Mouse (Mus musculus) cerebellum, adult 9-11 months (tissue): Measurements from ENCODE around the gene Ascc3.
A peak's percentile ranks its signal among the peaks of the same experiment; 100 is the strongest.

Experiments
- DNase-seq: peaks from one replicate; pipeline ENCODE4 v3.0.0; 2022

Ascc3 gene

DNA sequence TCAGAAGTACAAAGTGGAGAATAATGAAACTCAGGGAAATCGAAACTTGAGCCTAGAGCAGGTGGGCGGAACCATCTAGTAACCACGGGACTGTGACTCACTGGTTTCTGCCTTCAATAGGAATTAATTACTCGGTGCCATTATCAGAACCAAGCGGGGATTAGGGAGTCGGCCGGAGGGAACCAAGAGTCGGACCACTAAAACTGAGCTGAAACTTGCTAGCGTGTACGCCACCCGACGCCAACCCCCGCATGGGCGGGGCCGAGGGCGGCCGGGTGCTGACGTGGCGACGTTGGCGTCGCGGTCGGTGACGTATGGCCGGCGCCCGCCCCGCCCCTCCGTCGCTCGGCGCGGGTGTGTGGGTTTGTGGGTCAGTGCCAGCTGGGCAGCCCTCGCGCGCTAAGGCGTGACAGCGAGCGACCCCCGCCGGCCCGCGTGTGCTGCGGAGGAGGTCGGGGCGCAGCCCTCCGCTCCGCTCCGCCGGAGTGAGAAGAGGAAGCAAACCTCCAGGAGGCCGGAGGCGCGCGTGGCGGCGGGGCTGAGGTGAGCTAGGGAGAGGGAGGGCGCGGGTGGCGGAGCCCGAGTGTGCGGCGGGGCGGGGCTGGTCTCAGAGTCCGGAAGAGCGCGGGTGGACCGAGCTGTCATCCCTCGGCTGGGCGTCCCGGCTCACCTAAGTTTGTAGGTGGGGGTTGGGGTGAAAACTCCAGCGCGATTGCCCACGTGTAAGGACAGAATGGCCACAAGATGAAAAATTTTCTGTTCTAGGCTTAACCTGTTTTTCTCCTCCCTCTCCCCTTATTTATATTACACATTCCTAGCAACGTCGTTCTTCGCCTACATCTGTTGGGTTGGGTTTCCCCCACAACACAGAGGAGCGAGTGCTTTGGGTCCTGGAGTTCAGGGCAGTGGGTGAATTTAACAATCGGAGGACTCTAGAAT lies at the start of gene Ascc3:
Gene Ascc3, plus strand, starts transcription at position 315 of the 939 bp plus-strand sequence.
- peak; percentile 91 for DNase-seq

GRCm38 (mm10) chr10:50584721-50585120 lies 7.7 kb upstream of the Ascc3 start:
- no peak for DNase-seq

- DNase-seq, result no peak
These were observed 5.9 kb upstream of the Ascc3 start for GRCm38 (mm10) chr10:50586556-50586955.

DNA sequence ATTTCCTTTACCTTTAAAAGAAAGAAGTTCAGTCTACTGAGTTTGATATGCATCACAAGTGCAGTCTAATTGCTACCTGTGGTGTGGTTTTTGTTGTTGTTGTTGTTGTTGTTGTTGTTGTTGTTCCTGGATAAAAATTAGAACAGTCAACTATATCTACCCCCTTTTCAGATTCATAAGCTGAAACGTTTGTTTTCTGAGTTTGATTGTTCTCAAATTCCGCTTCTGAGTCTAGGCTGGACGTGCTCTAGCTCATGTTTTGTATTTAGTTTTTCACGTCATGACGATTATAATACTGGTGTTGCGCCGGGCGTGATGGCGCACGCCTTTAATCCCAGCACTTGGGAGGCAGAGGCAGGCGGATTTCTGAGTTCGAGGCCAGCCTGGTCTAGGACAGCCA lies 902 bp downstream of the Ascc3 start:
- DNase-seq, result no peak

DNA sequence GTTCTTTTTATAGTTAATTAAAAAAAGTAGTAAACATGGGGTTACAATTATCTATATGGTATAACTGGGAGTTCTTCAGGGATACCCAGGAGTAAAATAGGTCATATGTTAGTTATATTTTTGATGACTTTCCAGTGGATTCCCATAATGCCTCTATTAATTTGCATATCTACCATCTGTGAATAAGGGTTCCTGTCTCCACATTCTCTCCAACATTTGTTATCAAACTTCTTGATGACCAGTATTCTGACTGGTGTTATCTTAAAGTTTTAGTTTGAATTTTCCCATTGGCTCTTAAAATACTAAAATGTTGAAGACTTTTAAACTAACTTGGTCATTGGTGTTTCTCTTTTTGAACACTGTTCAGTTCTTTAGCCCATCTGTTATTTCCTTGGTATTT lies 2.9 kb downstream of the Ascc3 start:
- no peak for DNase-seq

DNA sequence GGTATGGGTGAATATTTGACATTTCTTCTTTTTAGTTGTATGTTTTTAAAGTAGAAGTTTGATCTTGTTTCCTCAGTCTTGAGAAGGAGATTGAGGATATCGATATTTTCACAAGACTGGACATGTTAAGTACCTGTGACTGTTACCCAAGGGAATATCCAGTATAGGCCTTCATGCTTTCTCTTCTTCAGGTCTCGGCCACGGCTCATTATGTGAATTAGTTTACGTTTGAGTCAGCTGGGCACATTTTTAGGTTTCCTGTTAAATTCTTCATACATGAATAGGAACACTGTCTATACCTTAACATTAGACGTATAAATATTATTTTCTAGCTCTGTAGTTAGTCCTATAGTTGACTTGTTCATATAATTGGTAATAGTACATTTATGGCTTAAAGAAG lies 12.4 kb downstream of the Ascc3 start:
- DNase-seq, result no peak

GRCm38 (mm10) chr10:50613840-50614239 lies 21.4 kb downstream of the Ascc3 start:
- DNase-seq, result no peak

DNA sequence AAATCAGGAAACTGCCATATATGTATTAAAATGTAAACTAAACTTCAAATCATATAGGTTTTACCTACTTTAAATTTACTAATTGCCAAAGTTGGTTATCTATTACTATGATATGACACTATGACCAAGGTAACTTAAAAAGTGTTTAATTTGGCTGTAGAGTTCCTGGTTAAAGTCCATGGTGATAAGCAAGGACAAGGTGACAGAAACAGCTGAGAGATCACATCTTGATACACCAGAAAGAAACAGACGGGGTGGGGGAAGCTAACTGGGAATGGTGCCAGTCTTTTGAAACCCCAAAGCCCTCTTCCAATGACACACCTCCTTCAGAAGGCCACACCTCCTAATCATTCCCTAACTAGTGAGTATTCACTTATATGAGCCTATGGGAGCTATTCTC lies 33.4 kb downstream of the Ascc3 start:
- DNase-seq, result no peak

GRCm38 (mm10) chr10:50639607-50640006 lies 47.1 kb downstream of the Ascc3 start:
- DNase-seq, result no peak

GRCm38 (mm10) chr10:50650612-50651011 lies 58.1 kb downstream of the Ascc3 start:
- no peak for DNase-seq

- DNase-seq, result no peak
These were observed 61.1 kb downstream of the Ascc3 start for GRCm38 (mm10) chr10:50653551-50653950.

- no peak for DNase-seq
These were observed 64.9 kb downstream of the Ascc3 start for GRCm38 (mm10) chr10:50657352-50657751.

GRCm38 (mm10) chr10:50671517-50671916 lies 79.0 kb downstream of the Ascc3 start:
- DNase-seq, result peak; percentile 81

DNA sequence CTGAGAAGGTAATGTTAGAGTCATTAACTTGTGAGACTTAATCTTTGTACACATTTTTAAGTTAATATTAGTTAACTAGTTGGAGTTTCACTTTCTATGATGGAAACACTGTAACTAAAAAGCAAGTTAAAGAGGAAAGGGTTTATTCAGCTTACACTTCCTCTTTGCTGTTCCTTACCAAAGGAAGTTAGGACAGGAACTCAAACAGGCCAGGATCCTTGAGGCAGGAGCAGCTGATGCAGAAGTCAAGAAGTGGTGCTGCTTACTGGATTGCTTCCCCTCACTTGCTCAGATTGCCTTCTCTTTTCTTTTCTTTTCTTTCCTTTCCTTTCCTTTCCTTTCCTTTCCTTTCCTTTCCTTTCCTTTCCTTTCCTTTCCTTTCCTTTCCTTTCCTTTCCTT lies 97.9 kb downstream of the Ascc3 start:
- DNase-seq, result no peak

GRCm38 (mm10) chr10:50698836-50699433 lies 106.5 kb downstream of the Ascc3 start:
- DNase-seq, result no peak

GRCm38 (mm10) chr10:50701736-50702135 lies 109.3 kb downstream of the Ascc3 start:
- no peak for DNase-seq

DNA sequence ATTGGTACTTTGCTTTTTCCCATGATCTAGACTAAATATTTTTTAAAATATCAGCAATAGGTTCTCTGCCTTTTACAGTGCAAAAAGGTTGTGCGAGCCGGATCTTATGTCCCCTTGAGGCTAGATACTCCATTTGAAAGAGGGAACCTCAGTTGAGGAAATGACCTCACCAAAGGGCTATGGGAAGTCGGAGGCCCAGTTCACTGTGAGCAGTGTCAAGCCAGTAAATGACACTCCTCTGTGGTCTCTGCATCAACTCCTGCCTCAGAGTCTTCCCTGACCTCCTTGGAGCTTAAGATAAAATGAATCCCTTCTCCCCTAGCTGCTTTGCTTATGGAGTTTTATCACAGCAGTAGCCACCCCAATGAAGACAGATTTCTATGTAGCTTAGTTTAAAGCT lies 109.9 kb downstream of the Ascc3 start:
- DNase-seq, result no peak

- DNase-seq, result peak; percentile 18
These were observed 111.7 kb downstream of the Ascc3 start for GRCm38 (mm10) chr10:50704202-50704601.

DNA sequence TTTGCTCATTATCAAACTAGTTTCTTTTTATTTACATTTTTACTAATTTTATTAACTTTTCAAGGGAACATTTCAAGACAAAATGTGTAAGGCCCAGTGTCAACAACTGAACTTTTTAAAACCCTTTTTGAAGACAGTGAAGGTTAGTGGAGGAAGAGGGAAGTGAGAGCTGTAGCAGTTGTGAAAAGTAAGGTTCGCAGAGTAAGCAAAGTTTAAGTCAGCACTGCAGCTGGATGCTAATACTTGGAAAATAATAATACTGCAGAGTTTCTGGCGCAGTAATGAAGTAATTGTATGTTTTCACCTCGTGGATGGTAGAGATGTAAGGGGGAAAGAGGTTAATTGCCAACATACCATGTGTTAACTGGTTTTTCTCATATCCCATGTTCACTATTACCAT lies 112.4 kb downstream of the Ascc3 start:
- DNase-seq, result no peak

DNA sequence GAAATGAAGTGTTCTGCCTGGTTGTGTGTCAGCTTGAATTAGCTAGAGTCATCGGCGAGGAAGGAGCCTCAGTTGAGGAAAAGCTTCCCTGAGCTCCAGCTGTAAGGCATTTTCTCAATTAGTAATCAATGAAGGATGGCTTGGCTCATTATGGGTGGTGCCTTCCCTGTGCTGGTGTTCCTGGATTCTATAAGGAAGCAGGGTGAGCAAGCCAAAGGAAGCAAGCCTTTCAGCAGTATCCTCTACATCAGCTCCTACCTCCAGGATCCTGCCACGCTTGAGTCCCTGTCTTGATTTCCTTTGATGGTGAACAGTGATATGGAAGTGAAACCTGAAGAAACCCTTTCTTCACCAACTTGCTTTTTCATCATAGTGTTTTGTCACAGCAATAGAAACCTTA lies 118.8 kb downstream of the Ascc3 start:
- DNase-seq, result no peak

DNA sequence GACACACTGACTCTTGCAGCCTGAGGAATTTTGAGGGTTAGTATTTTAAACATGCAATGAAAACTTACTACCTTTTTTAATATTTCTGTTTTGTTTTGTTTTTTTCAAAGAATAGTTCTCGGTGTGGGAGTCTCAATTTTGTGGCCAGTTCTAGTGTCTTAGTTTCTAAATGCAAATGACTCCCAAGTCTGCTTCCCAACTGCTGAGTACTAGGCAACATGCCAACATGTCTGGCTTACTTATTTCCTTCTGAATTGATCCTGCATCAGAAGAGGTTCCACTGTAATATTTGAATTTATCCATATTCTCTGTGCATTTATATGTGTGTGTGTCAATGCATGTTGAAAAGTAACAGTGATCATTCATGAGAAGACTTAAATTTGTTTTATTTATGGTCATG lies 119.3 kb downstream of the Ascc3 start:
- DNase-seq, result no peak

GRCm38 (mm10) chr10:50733459-50733858 lies 141.0 kb downstream of the Ascc3 start:
- DNase-seq, result no peak

GRCm38 (mm10) chr10:50762069-50762468 lies 169.6 kb downstream of the Ascc3 start:
- DNase-seq, result no peak

- DNase-seq, result no peak
These were observed 170.5 kb downstream of the Ascc3 start for GRCm38 (mm10) chr10:50762984-50763383.
